Mouse (Mus musculus): ENCODE measurements around the gene Atxn2.
"Not testable (repeated sequence)": the region's sequence is repeated elsewhere in the genome, so short reads cannot be mapped to it uniquely, and the experiment has no call there.

Gene Atxn2

GRCm38 (mm10) chr5:121710851-121711173, 325 bp upstream of the Atxn2 start:
- DNase-seq (ENCODE audit: low read depth, low spot score) = no peak

GRCm38 (mm10) chr5:121711928-121712231, 743 bp downstream of the Atxn2 start:
- DNase-seq (ENCODE audit: low read depth, low spot score) = no peak

GRCm38 (mm10) chr5:121712232-121712933, 1.2 kb downstream of the Atxn2 start:
- DNase-seq (ENCODE audit: low read depth, low spot score) = peak; percentile 57

- DNase-seq (ENCODE audit: low read depth, low spot score) = peak; percentile 10
Measured at GRCm38 (mm10) chr5:121712934-121713538, 1.9 kb downstream of the Atxn2 start.

GRCm38 (mm10) chr5:121714331-121714730, 3.2 kb downstream of the Atxn2 start:
- DNase-seq (ENCODE audit: low read depth, low spot score) = no peak

GRCm38 (mm10) chr5:121714928-121715327, 3.8 kb downstream of the Atxn2 start:
- DNase-seq (ENCODE audit: low read depth, low spot score) = no peak

GRCm38 (mm10) chr5:121718462-121718861, 7.3 kb downstream of the Atxn2 start:
- no peak for DNase-seq (ENCODE audit: low read depth, low spot score)

GRCm38 (mm10) chr5:121720888-121721585, 9.9 kb downstream of the Atxn2 start:
- DNase-seq (ENCODE audit: low read depth, low spot score) = no peak

- DNase-seq (ENCODE audit: low read depth, low spot score) = no peak
Measured at GRCm38 (mm10) chr5:121721841-121722240, 10.7 kb downstream of the Atxn2 start.

- DNase-seq (ENCODE audit: low read depth, low spot score) = no peak
Measured at GRCm38 (mm10) chr5:121724678-121725077, 13.5 kb downstream of the Atxn2 start.

- no peak for DNase-seq (ENCODE audit: low read depth, low spot score)
Measured at GRCm38 (mm10) chr5:121730057-121730456, 18.9 kb downstream of the Atxn2 start.

GRCm38 (mm10) chr5:121736641-121737040, 25.5 kb downstream of the Atxn2 start:
- DNase-seq (ENCODE audit: low read depth, low spot score) = no peak

- not testable (repeated sequence) for DNase-seq (ENCODE audit: low read depth, low spot score)
Measured at GRCm38 (mm10) chr5:121738162-121738561, 27.0 kb downstream of the Atxn2 start.

- DNase-seq (ENCODE audit: low read depth, low spot score) = no peak
Measured at GRCm38 (mm10) chr5:121738576-121739191, 27.5 kb downstream of the Atxn2 start.

GRCm38 (mm10) chr5:121740516-121740915, 29.4 kb downstream of the Atxn2 start:
- no peak for DNase-seq (ENCODE audit: low read depth, low spot score)

GRCm38 (mm10) chr5:121742915-121743314, 31.8 kb downstream of the Atxn2 start:
- DNase-seq (ENCODE audit: low read depth, low spot score) = no peak

- not testable (repeated sequence) for DNase-seq (ENCODE audit: low read depth, low spot score)
Measured at GRCm38 (mm10) chr5:121747884-121748594, 36.9 kb downstream of the Atxn2 start.

- no peak for DNase-seq (ENCODE audit: low read depth, low spot score)
Measured at GRCm38 (mm10) chr5:121749633-121750032, 38.5 kb downstream of the Atxn2 start.

- no peak for DNase-seq (ENCODE audit: low read depth, low spot score)
Measured at GRCm38 (mm10) chr5:121757900-121758299, 46.8 kb downstream of the Atxn2 start.

GRCm38 (mm10) chr5:121758341-121758740, 47.2 kb downstream of the Atxn2 start:
- no peak for DNase-seq (ENCODE audit: low read depth, low spot score)

- DNase-seq (ENCODE audit: low read depth, low spot score) = no peak
Measured at GRCm38 (mm10) chr5:121759921-121760320, 48.8 kb downstream of the Atxn2 start.

- DNase-seq (ENCODE audit: low read depth, low spot score) = no peak
Measured at GRCm38 (mm10) chr5:121761459-121761858, 50.3 kb downstream of the Atxn2 start.
